Mouse (Mus musculus) hindbrain, embryonic 15.5 days (tissue): ENCODE data around the gene Poln. TPM values are rescaled to one million over a fixed set of nuclear protein-coding genes. Genes with fewer than 3 reads are reported as not detected.

Experiments
- polyA plus RNA-seq: library from polyadenylated mRNA; unstranded; fragments of >200 nt; fragmentation: Nextera tagmentation; extraction: Ambion mirVana; gene quantifications from 2 replicates; pipeline ENCODE4 v1.2.1, GENCODE M21; 2015

The Poln gene
- polyA plus RNA-seq, 1 experiment from 2014 or later = 0.77 TPM

Other genes starting within 250 kb of the Poln start
- gene Nelfa, start 233.0 kb downstream of the Poln start, polyA plus RNA-seq = 40.5 and 44.3 TPM in 2 replicates
- gene Gm1673, start 186.0 kb downstream of the Poln start, polyA plus RNA-seq = 598 and 652 TPM in 2 replicates
- 6.2 TPM in 2 replicates for gene Nat8l, start 173.5 kb downstream of the Poln start, polyA plus RNA-seq
- gene Haus3, start 79 bp upstream of the Poln start, polyA plus RNA-seq = 13.5 and 14.5 TPM in 2 replicates
- gene Mxd4, start 18.3 kb upstream of the Poln start, polyA plus RNA-seq = 33.5 and 34.2 TPM in 2 replicates
- 5.3 and 6.2 TPM in 2 replicates for gene Zfyve28, start 119.0 kb upstream of the Poln start, polyA plus RNA-seq
- gene Cfap99, start 119.2 kb upstream of the Poln start, polyA plus RNA-seq = 0.14 TPM in 1 of 2 replicates, not detected in the other
- 125 and 129 TPM in 2 replicates for gene Rnf4, start 166.8 kb upstream of the Poln start, polyA plus RNA-seq
- gene Fam193a, start 200.5 kb upstream of the Poln start, polyA plus RNA-seq = 14.0 and 15.5 TPM in 2 replicates